Mouse (Mus musculus) forebrain, embryonic 15.5 days (tissue): Measurements from ENCODE around the gene Spin1. TPM values are rescaled to one million over a fixed set of nuclear protein-coding genes. Genes with fewer than 3 reads are reported as not detected.

ENCODE experiments used
- ATAC-seq: fragments of 200-750 bp; cut with Nextera tagmentation; replicated peaks from 2 replicates; pipeline ENCODE4 v1.8.0; 2017; ENCODE audit warnings: mild to moderate bottlenecking, moderate TSS enrichment, moderate library complexity
- H3K27ac ChIP-seq: fragments of 300-500 bp; sonication (generic); replicated peaks from 2 replicates; pipeline ENCODE4 v1.5.1; 2015; ENCODE audit warnings: mild to moderate bottlenecking, inconsistent platforms
- H3K27me3 ChIP-seq: fragments of 300-500 bp; sonication (generic); 2 replicates; pipeline ENCODE4 v1.6.1; 2015; ENCODE audit warnings: inconsistent platforms
- H3K36me3 ChIP-seq: fragments of 300-500 bp; sonication (generic); 2 replicates; pipeline ENCODE4 v1.6.1; 2015; ENCODE audit warnings: mild to moderate bottlenecking, inconsistent platforms
- H3K4me1 ChIP-seq: fragments of 300-500 bp; sonication (generic); 2 replicates; pipeline ENCODE4 v1.6.1; 2015; ENCODE audit warnings: inconsistent platforms
- H3K4me2 ChIP-seq: fragments of 300-500 bp; sonication (generic); replicated peaks from 2 replicates; pipeline ENCODE4 v1.6.1; 2015; ENCODE audit warnings: mild to moderate bottlenecking, inconsistent platforms
- H3K4me3 ChIP-seq: fragments of 300-500 bp; sonication (generic); 2 replicates; pipeline ENCODE4 v1.5.1; 2015; ENCODE audit warnings: mild to moderate bottlenecking, inconsistent platforms
- H3K9ac ChIP-seq: fragments of 300-500 bp; sonication (generic); replicated peaks from 2 replicates; pipeline ENCODE4 v1.6.1; 2015; ENCODE audit warnings: mild to moderate bottlenecking, inconsistent platforms
- H3K9me3 ChIP-seq: fragments of 300-500 bp; sonication (generic); 2 replicates; pipeline ENCODE4 v1.6.1; 2016; ENCODE audit warnings: inconsistent platforms
- WGBS: fragments of 180-500 bp; shearing (Covaris S2); methylation state at CpG from one replicate; pipeline ENCODE4 v1.1.7; 2015; ENCODE audit warnings: mixed read lengths; 5-methylcytosine and 5-hydroxymethylcytosine counted together
- polyA plus RNA-seq: library from polyadenylated mRNA; unstranded; fragments of >200 nt; fragmentation: Nextera tagmentation; extraction: Ambion mirVana; gene quantifications from 2 replicates; pipeline ENCODE4 v1.2.1, GENCODE M21; 2015

Gene Spin1
- polyA plus RNA-seq, 1 experiment from 2014 or later, result 177 TPM

GRCm38 (mm10) chr13:51155178-51156013 lies 54.7 kb downstream of the Spin1 start:
- WGBS, result 88% methylated on average over 15 of the region's 15 CpGs
- Histone ChIP-seq H3K4me2 (no peak overlapping the region), H3K27ac (no peak overlapping the region), H3K4me1 (no peaks in the 10 kb centered on the region), H3K4me3 (no peak overlapping the region), H3K9ac (no peak overlapping the region), H3K36me3 (peaks cover 28% of the 10 kb centered on the region), H3K27me3 (no peaks in the 10 kb centered on the region), H3K9me3 (no peaks in the 10 kb centered on the region)
- peak; percentile 31; the same call in 1 of the 2 replicates for ATAC-seq

GRCm38 (mm10) chr13:51156014-51156386 lies 55.3 kb downstream of the Spin1 start:
- Histone ChIP-seq H3K36me3 (peaks cover 26% of the 10 kb centered on the region), H3K27me3 (no peaks in the 10 kb centered on the region), H3K9me3 (no peaks in the 10 kb centered on the region), H3K4me1 (no peaks in the 10 kb centered on the region), H3K4me2 (no peak overlapping the region), H3K9ac (no peak overlapping the region), H3K27ac (no peak overlapping the region), H3K4me3 (no peak overlapping the region)
- 95% methylated on average over 6 of the region's 6 CpGs for WGBS
- 0 out of 2 replicates have a peak, but pooled peaks have one; percentile 2 for ATAC-seq

GRCm38 (mm10) chr13:51157291-51157690 lies 56.6 kb downstream of the Spin1 start:
- Histone ChIP-seq H3K36me3 (peaks cover 26% of the 10 kb centered on the region), H3K9ac (no peak overlapping the region), H3K9me3 (no peaks in the 10 kb centered on the region), H3K4me3 (no peak overlapping the region), H3K4me1 (no peaks in the 10 kb centered on the region), H3K27me3 (no peaks in the 10 kb centered on the region), H3K4me2 (no peak overlapping the region), H3K27ac (no peak overlapping the region)
- ATAC-seq, result no peak
- WGBS, result 90% methylated on average over 3 of the region's 3 CpGs

GRCm38 (mm10) chr13:51161672-51162071 lies 61.0 kb downstream of the Spin1 start:
- ATAC-seq, result no peak
- H3K27ac ChIP-seq, result no peak overlapping the region
- no peaks in the 10 kb centered on the region for H3K27me3 ChIP-seq
- no peak overlapping the region for H3K4me3 ChIP-seq
- no peaks in the 10 kb centered on the region for H3K4me1 ChIP-seq
- WGBS, result 86% methylated on average over 2 of the region's 2 CpGs
- no peaks in the 10 kb centered on the region for H3K9me3 ChIP-seq
- H3K4me2 ChIP-seq, result no peak overlapping the region
- H3K36me3 ChIP-seq, result 0 out of 2 replicates have a peak, but pooled peaks cover 3% of the 10 kb centered on the region
- H3K9ac ChIP-seq, result no peak overlapping the region

- ATAC-seq, result no peak
- Histone ChIP-seq H3K27me3 (no peaks in the 10 kb centered on the region), H3K36me3 (0 out of 2 replicates have a peak, but pooled peaks cover 3% of the 10 kb centered on the region), H3K9ac (no peak overlapping the region), H3K4me3 (no peak overlapping the region), H3K27ac (no peak overlapping the region), H3K4me1 (no peaks in the 10 kb centered on the region), H3K9me3 (no peaks in the 10 kb centered on the region), H3K4me2 (no peak overlapping the region)
- whole genome bisulfite sequencing, result 91% methylated on average over 6 of the region's 6 CpGs
Measured at GRCm38 (mm10) chr13:51162246-51162645, 61.6 kb downstream of the Spin1 start.

- H3K36me3 ChIP-seq, result 0 out of 2 replicates have a peak, but pooled peaks cover 3% of the 10 kb centered on the region
- H3K9ac ChIP-seq, result no peak overlapping the region
- H3K9me3 ChIP-seq, result no peaks in the 10 kb centered on the region
- no peak overlapping the region for H3K4me2 ChIP-seq
- WGBS, result 76% methylated on average over 11 of the region's 11 CpGs
- peaks cover 14% of the 10 kb centered on the region for H3K4me1 ChIP-seq
- no peak for ATAC-seq
- no peak overlapping the region for H3K27ac ChIP-seq
- no peaks in the 10 kb centered on the region for H3K27me3 ChIP-seq
- no peak overlapping the region for H3K4me3 ChIP-seq
Measured at GRCm38 (mm10) chr13:51166711-51167110, 66.0 kb downstream of the Spin1 start.

- Histone ChIP-seq H3K27ac (no peak overlapping the region), H3K4me2 (peak overlapping the region; percentile 89), H3K9ac (no peak overlapping the region), H3K4me1 (peaks cover 15% of the 10 kb centered on the region), H3K9me3 (no peaks in the 10 kb centered on the region), H3K4me3 (peak overlapping the region; percentile 43), H3K27me3 (0 out of 2 replicates have a peak, but pooled peaks cover 6% of the 10 kb centered on the region), H3K36me3 (no peaks in the 10 kb centered on the region)
- 42% methylated on average over 11 of the region's 11 CpGs for WGBS
- ATAC-seq, result peak; percentile 24; the same call in 1 of the 2 replicates
Measured at GRCm38 (mm10) chr13:51170215-51170614, 69.5 kb downstream of the Spin1 start.

DNA sequence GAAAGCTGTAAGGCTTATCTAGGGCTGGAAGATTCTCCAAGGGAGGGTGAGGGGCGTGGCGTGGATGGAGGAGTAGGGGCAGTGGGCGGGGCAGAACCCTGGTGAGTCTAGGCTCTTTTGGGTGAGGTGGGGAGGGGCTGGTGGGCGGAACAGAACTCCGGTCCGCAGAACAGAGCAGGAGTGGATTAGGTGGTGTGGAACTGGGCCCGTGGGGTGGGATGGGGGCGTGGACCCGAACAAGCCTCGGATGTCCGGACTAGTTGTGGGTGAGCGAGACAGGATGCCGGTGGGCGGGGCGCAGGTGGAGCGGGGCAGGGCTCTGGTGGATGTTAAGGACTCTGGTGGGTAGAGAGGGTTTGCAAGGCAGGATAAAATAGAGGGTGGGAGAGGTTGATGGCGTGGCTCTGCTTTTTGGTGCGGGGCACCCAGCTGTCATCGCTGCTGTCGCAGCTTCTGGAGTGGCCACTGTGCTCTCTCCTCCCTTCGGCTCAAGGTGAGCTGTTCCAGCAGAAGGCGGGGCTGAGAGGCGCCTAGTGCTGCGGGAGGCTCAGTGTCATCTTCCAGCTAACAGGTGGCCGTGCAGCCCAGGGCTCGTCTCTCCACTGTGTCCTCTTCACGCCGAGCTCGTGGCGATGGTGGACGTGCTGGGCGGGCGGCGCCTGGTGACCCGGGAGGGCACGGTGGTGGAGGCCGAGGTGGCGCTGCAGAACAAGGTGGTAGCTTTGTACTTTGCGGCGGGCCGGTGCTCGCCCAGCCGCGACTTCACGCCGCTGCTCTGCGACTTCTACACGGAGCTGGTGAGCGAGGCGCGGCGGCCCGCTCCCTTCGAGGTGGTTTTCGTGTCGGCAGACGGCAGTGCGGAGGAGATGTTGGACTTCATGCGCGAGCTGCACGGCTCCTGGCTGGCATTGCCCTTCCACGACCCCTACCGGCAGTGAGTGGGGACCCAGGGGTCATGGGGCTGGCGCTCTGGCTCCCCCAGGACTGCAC lies 70.3 kb downstream of the Spin1 start, which contains the start of gene Nxnl2:
Gene Nxnl2 (plus strand): TSS at position 332 of the 990 bp plus-strand sequence.
- H3K4me3 ChIP-seq, result peak within 1 kb of the TSS; percentile 43
- no peaks in the 10 kb centered on the region for H3K9me3 ChIP-seq
- peaks cover 15% of the 10 kb centered on the region for H3K4me1 ChIP-seq
- WGBS, result under 1% methylated on average over 64 of the region's 64 CpGs
- 0 out of 2 replicates have a peak, but pooled peaks cover 6% of the 10 kb centered on the region for H3K27me3 ChIP-seq
- H3K4me2 ChIP-seq, result peak within 1 kb of the TSS; percentile 89
- H3K27ac ChIP-seq, result no peak within 1 kb of the TSS
- no peaks in the 10 kb centered on the region for H3K36me3 ChIP-seq
- ATAC-seq, result peak; percentile 79
- H3K9ac ChIP-seq, result peak within 1 kb of the TSS; percentile 30

DNA sequence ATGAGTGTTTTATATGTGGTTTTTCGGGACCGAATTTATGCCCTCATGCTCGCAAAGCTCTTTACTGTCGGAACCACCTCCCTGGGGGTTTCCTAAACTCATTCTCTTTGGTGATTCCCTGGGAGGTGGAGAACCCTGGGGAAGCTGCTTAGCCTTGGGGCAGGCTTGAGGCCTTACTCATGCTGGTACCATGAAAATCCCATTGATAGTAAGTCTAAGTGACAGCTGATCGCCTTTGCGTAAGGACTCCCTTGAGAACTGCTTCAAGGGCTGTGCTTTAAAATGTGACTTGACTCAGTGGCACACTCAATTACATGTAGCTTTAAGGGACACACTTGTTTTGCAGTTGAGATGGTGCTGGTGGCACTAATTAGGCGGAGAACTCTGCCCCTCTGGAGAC lies 71.9 kb downstream of the Spin1 start:
- 89% methylated on average over 7 of the region's 7 CpGs for WGBS
- 0 out of 2 replicates have a peak, but pooled peaks cover 6% of the 10 kb centered on the region for H3K27me3 ChIP-seq
- peaks cover 15% of the 10 kb centered on the region for H3K4me1 ChIP-seq
- no peak for ATAC-seq
- no peaks in the 10 kb centered on the region for H3K36me3 ChIP-seq
- no peak overlapping the region for H3K9ac ChIP-seq
- H3K27ac ChIP-seq, result no peak overlapping the region
- no peak overlapping the region for H3K4me2 ChIP-seq
- no peaks in the 10 kb centered on the region for H3K9me3 ChIP-seq
- no peak overlapping the region for H3K4me3 ChIP-seq

- 82% methylated on average over 10 of the region's 10 CpGs for WGBS
- ATAC-seq, result no peak
- Histone ChIP-seq H3K27me3 (no peaks in the 10 kb centered on the region), H3K4me2 (no peak overlapping the region), H3K27ac (no peak overlapping the region), H3K9ac (no peak overlapping the region), H3K36me3 (no peaks in the 10 kb centered on the region), H3K4me3 (no peak overlapping the region), H3K4me1 (no peaks in the 10 kb centered on the region), H3K9me3 (no peaks in the 10 kb centered on the region)
Measured at GRCm38 (mm10) chr13:51178932-51179331, 78.3 kb downstream of the Spin1 start.

DNA sequence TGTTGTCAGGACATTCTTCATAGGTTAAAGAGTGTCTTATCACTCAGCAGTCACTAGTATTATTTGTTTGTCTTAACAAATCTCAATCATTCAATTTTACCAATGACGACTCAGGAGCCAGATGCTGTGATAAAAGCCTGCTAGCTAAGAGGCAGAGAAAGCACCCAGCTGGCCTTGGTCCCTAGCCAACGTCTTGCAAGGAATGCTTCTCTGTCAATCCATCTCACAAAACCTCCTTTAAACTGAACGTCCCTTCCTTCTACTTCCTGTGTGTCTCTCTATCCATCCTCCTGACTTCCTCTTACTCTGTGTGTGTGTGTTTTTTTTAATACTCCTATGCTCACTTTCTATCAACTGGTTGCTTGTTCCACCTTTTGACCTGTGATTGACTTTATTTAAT lies 78.7 kb downstream of the Spin1 start:
- Histone ChIP-seq H3K9me3 (no peaks in the 10 kb centered on the region), H3K4me2 (no peak overlapping the region), H3K27ac (no peak overlapping the region), H3K9ac (no peak overlapping the region), H3K27me3 (no peaks in the 10 kb centered on the region), H3K4me1 (no peaks in the 10 kb centered on the region), H3K36me3 (no peaks in the 10 kb centered on the region), H3K4me3 (no peak overlapping the region)
- ATAC-seq, result no peak
- WGBS, result 51% methylated on average over 3 of the region's 3 CpGs

DNA sequence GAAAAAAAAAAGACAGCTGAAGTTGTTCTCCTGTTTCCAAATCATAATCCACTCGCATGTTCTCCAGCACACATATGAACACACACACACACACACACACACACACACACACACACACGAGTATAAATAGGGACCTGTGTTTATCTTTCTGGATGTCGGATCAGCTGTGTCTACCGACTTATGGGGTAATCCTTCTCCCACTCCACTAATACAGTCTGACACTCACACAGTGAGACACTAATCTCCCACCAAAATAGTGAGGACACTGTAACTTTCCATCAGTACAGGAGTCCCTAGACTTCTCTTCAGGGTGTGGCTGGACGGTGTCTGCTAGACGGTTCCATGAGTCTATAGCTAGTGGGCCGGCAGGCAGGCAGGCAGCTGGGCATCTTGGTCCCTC lies 81.6 kb downstream of the Spin1 start:
- H3K9me3 ChIP-seq, result no peaks in the 10 kb centered on the region
- H3K4me3 ChIP-seq, result no peak overlapping the region
- H3K9ac ChIP-seq, result no peak overlapping the region
- no peaks in the 10 kb centered on the region for H3K4me1 ChIP-seq
- H3K4me2 ChIP-seq, result no peak overlapping the region
- WGBS, result 85% methylated on average over 7 of the region's 7 CpGs
- no peak overlapping the region for H3K27ac ChIP-seq
- H3K36me3 ChIP-seq, result no peaks in the 10 kb centered on the region
- no peak for ATAC-seq
- H3K27me3 ChIP-seq, result no peaks in the 10 kb centered on the region
